Mouse (Mus musculus) midbrain, embryonic 13.5 days (tissue): ENCODE measurements around the gene C4b. TPM values are rescaled to one million over a fixed set of nuclear protein-coding genes. Genes with fewer than 3 reads are reported as not detected.
"Not testable (repeated sequence)": the region's sequence is repeated elsewhere in the genome, so short reads cannot be mapped to it uniquely, and the experiment has no call there.

Experiments used
- ATAC-seq: fragments of 200-750 bp; cut with Nextera tagmentation; 2 replicates; pipeline ENCODE4 v1.8.0; 2017; ENCODE audit warnings: mild to moderate bottlenecking, moderate TSS enrichment, moderate library complexity
- H3K27ac ChIP-seq: fragments of 300-500 bp; sonication (generic); 2 replicates; pipeline ENCODE4 v1.5.1; 2015; ENCODE audit warnings: inconsistent platforms, mild to moderate bottlenecking, moderate library complexity
- H3K27me3 ChIP-seq: fragments of 300-500 bp; sonication (generic); 2 replicates; pipeline ENCODE4 v1.6.1; 2015; ENCODE audit warnings: mild to moderate bottlenecking, inconsistent platforms
- H3K36me3 ChIP-seq: fragments of 300-500 bp; sonication (generic); 2 replicates; pipeline ENCODE4 v1.6.1; 2015; ENCODE audit warnings: mild to moderate bottlenecking, inconsistent platforms
- H3K4me1 ChIP-seq: fragments of 300-500 bp; sonication (generic); replicated peaks from 2 replicates; pipeline ENCODE4 v1.6.1; 2015; ENCODE audit warnings: inconsistent platforms
- H3K4me2 ChIP-seq: fragments of 300-500 bp; sonication (generic); replicated peaks from 2 replicates; pipeline ENCODE4 v1.6.1; 2015; ENCODE audit warnings: moderate library complexity, mild to moderate bottlenecking, inconsistent platforms
- H3K4me3 ChIP-seq: fragments of 300-500 bp; sonication (generic); replicated peaks from 2 replicates; pipeline ENCODE4 v1.5.1; 2015; ENCODE audit warnings: mild to moderate bottlenecking, inconsistent platforms
- H3K9ac ChIP-seq: fragments of 300-500 bp; sonication (generic); replicated peaks from 2 replicates; pipeline ENCODE4 v1.6.1; 2015; ENCODE audit warnings: mild to moderate bottlenecking, inconsistent platforms
- H3K9me3 ChIP-seq: fragments of 300-500 bp; sonication (generic); 2 replicates; pipeline ENCODE4 v1.6.1; 2016; ENCODE audit warnings: mild to moderate bottlenecking, inconsistent platforms
- WGBS: fragments of 180-500 bp; shearing (Covaris S2); methylation state at CpG from one replicate; pipeline ENCODE4 v1.1.7; 2015; 5-methylcytosine and 5-hydroxymethylcytosine counted together
- polyA plus RNA-seq: library from polyadenylated mRNA; unstranded; fragments of >200 nt; fragmentation: Nextera tagmentation; extraction: Ambion mirVana; gene quantifications from 2 replicates; pipeline ENCODE4 v1.2.1, GENCODE M21; 2015

C4b gene
- polyA plus RNA-seq, 1 experiment from 2014 or later = not detected

- no peak for ATAC-seq
- H3K9me3 ChIP-seq = no peaks in the 10 kb centered on the region
- WGBS = 78% methylated on average over 4 of the region's 4 CpGs
- no peak overlapping the region for H3K27ac ChIP-seq
- no peak overlapping the region for H3K4me2 ChIP-seq
- no peaks in the 10 kb centered on the region for H3K36me3 ChIP-seq
- H3K27me3 ChIP-seq = no peaks in the 10 kb centered on the region
- H3K4me3 ChIP-seq = no peak overlapping the region
- H3K9ac ChIP-seq = no peak overlapping the region
- no peaks in the 10 kb centered on the region for H3K4me1 ChIP-seq
Measured at GRCm38 (mm10) chr17:34723066-34723465, 20.6 kb downstream of the C4b start.

GRCm38 (mm10) chr17:34722238-34722637, 21.4 kb downstream of the C4b start:
- H3K36me3 ChIP-seq, H3K4me3 ChIP-seq, H3K4me2 ChIP-seq, H3K4me1 ChIP-seq, H3K27ac ChIP-seq, H3K9ac ChIP-seq, H3K9me3 ChIP-seq, ATAC-seq, H3K27me3 ChIP-seq: not testable (repeated sequence)
- WGBS = 93% methylated on average over 4 of the region's 4 CpGs

- WGBS = 78% methylated on average over 8 of the region's 8 CpGs
Measured at GRCm38 (mm10) chr17:34719886-34720285, 23.8 kb downstream of the C4b start.

GRCm38 (mm10) chr17:34717401-34717800, 26.3 kb downstream of the C4b start:
- no peaks in the 10 kb centered on the region for H3K36me3 ChIP-seq
- 86% methylated on average over 11 of the region's 11 CpGs for WGBS
- H3K9ac ChIP-seq = no peak overlapping the region
- no peak overlapping the region for H3K4me3 ChIP-seq
- H3K4me1 ChIP-seq = no peaks in the 10 kb centered on the region
- H3K9me3 ChIP-seq = no peaks in the 10 kb centered on the region
- H3K27ac ChIP-seq = no peak overlapping the region
- no peaks in the 10 kb centered on the region for H3K27me3 ChIP-seq
- no peak for ATAC-seq
- no peak overlapping the region for H3K4me2 ChIP-seq

More at GRCm38 (mm10) chr17:34719886-34720285, 23.8 kb downstream of the C4b start:
- H3K9me3 ChIP-seq, H3K36me3 ChIP-seq, H3K27me3 ChIP-seq, H3K4me2 ChIP-seq, H3K27ac ChIP-seq, H3K9ac ChIP-seq, H3K4me3 ChIP-seq, ATAC-seq, H3K4me1 ChIP-seq: not testable (repeated sequence)

GRCm38 (mm10) chr17:34716247-34716646, 27.4 kb downstream of the C4b start:
- Histone ChIP-seq H3K9ac (no peak overlapping the region), H3K27me3 (no peaks in the 10 kb centered on the region), H3K4me2 (no peak overlapping the region), H3K4me3 (no peak overlapping the region), H3K36me3 (no peaks in the 10 kb centered on the region), H3K27ac (no peak overlapping the region), H3K9me3 (no peaks in the 10 kb centered on the region), H3K4me1 (no peaks in the 10 kb centered on the region)
- 86% methylated on average over 15 of the region's 15 CpGs for WGBS
- ATAC-seq = no peak

- 82% methylated on average over 6 of the region's 7 CpGs for WGBS
- H3K36me3 ChIP-seq, H3K9me3 ChIP-seq, H3K4me3 ChIP-seq, H3K4me1 ChIP-seq, H3K27ac ChIP-seq, H3K9ac ChIP-seq, H3K27me3 ChIP-seq, H3K4me2 ChIP-seq, ATAC-seq: not testable (repeated sequence)
Measured at GRCm38 (mm10) chr17:34715451-34715850, 28.2 kb downstream of the C4b start.

- ATAC-seq = not testable (repeated sequence)
- WGBS = 81% methylated on average over 5 of the region's 5 CpGs
Measured at GRCm38 (mm10) chr17:34714908-34715445, 28.7 kb downstream of the C4b start.

GRCm38 (mm10) chr17:34714181-34714907, 29.3 kb downstream of the C4b start:
- not testable (repeated sequence) for H3K4me2 ChIP-seq, H3K27ac ChIP-seq, H3K4me1 ChIP-seq, ATAC-seq, H3K9me3 ChIP-seq, H3K36me3 ChIP-seq, H3K4me3 ChIP-seq, H3K27me3 ChIP-seq, H3K9ac ChIP-seq
- 89% methylated on average over 9 of the region's 9 CpGs for WGBS

More at GRCm38 (mm10) chr17:34714908-34715445, 28.7 kb downstream of the C4b start:
- not testable (repeated sequence) for H3K27me3 ChIP-seq, H3K9me3 ChIP-seq, H3K36me3 ChIP-seq, H3K4me3 ChIP-seq, H3K4me2 ChIP-seq, H3K9ac ChIP-seq, H3K27ac ChIP-seq, H3K4me1 ChIP-seq

GRCm38 (mm10) chr17:34712951-34713350, 30.7 kb downstream of the C4b start:
- no peaks in the 10 kb centered on the region for H3K36me3 ChIP-seq
- WGBS = 44% methylated on average over 6 of the region's 6 CpGs
- no peaks in the 10 kb centered on the region for H3K9me3 ChIP-seq
- H3K4me1 ChIP-seq = no peaks in the 10 kb centered on the region
- H3K4me2 ChIP-seq = no peak overlapping the region
- no peak for ATAC-seq
- H3K27ac ChIP-seq = no peak overlapping the region
- no peak overlapping the region for H3K9ac ChIP-seq
- no peaks in the 10 kb centered on the region for H3K27me3 ChIP-seq
- no peak overlapping the region for H3K4me3 ChIP-seq

- H3K4me1 ChIP-seq, H3K9ac ChIP-seq, H3K27me3 ChIP-seq, H3K36me3 ChIP-seq, H3K9me3 ChIP-seq, H3K4me2 ChIP-seq, ATAC-seq, H3K27ac ChIP-seq, H3K4me3 ChIP-seq: not testable (repeated sequence)
- WGBS = 90% methylated on average over 2 of the region's 2 CpGs
Measured at GRCm38 (mm10) chr17:34706476-34706875, 37.2 kb downstream of the C4b start.

- H3K36me3 ChIP-seq = no peaks in the 10 kb centered on the region
- WGBS = 70% methylated on average over 2 of the region's 2 CpGs
- no peaks in the 10 kb centered on the region for H3K27me3 ChIP-seq
- H3K4me3 ChIP-seq = no peak overlapping the region
- 0 out of 2 replicates have a peak overlapping the region, but pooled peaks have one; percentile 56 for H3K27ac ChIP-seq
- H3K4me1 ChIP-seq = peaks cover 12% of the 10 kb centered on the region
- no peak for ATAC-seq
- H3K4me2 ChIP-seq = no peak overlapping the region
- no peaks in the 10 kb centered on the region for H3K9me3 ChIP-seq
- H3K9ac ChIP-seq = no peak overlapping the region
Measured at GRCm38 (mm10) chr17:34700671-34701071, 43.0 kb downstream of the C4b start.

- no peaks in the 10 kb centered on the region for H3K36me3 ChIP-seq
- WGBS = 49% methylated on average over 14 of the region's 14 CpGs
- 0 out of 2 replicates have a peak, but pooled peaks have one; percentile 58 for ATAC-seq
- H3K27me3 ChIP-seq = no peaks in the 10 kb centered on the region
- peaks cover 12% of the 10 kb centered on the region for H3K4me1 ChIP-seq
- H3K4me3 ChIP-seq = no peak overlapping the region
- no peak overlapping the region; the same call in 1 of the 2 replicates for H3K9ac ChIP-seq
- H3K27ac ChIP-seq = peak overlapping the region; percentile 64
- no peak overlapping the region for H3K4me2 ChIP-seq
- no peaks in the 10 kb centered on the region for H3K9me3 ChIP-seq
Measured at GRCm38 (mm10) chr17:34699575-34700408, 43.9 kb downstream of the C4b start.
